Mouse (Mus musculus): ENCODE data around the gene Cux2.
A peak's percentile ranks its signal among the peaks of the same experiment; 100 is the strongest.

The Cux2 gene

GRCm38 (mm10) chr5:122050017-122050831 lies at the start of gene Cux2:
Gene Cux2 (minus strand): TSS chr5:122050102.
- peak; percentile 61 for DNase-seq (ENCODE audit: low spot score)

GRCm38 (mm10) chr5:122094439-122094838 lies 44.5 kb upstream of the Cux2 start:
- DNase-seq (ENCODE audit: low spot score): no peak

GRCm38 (mm10) chr5:122093734-122094133 lies 43.8 kb upstream of the Cux2 start:
- DNase-seq (ENCODE audit: low spot score): no peak

- DNase-seq (ENCODE audit: low spot score): no peak
Observed at GRCm38 (mm10) chr5:122092794-122093193, 42.9 kb upstream of the Cux2 start.

- peak; percentile 30 for DNase-seq (ENCODE audit: low spot score)
Observed at GRCm38 (mm10) chr5:122091070-122091469, 41.2 kb upstream of the Cux2 start.

- DNase-seq (ENCODE audit: low spot score): no peak
Observed at GRCm38 (mm10) chr5:122089664-122090063, 39.8 kb upstream of the Cux2 start.

GRCm38 (mm10) chr5:122088917-122089316 lies 39.0 kb upstream of the Cux2 start:
- peak; percentile 91 for DNase-seq (ENCODE audit: low spot score)

- no peak for DNase-seq (ENCODE audit: low spot score)
Observed at GRCm38 (mm10) chr5:122086121-122086520, 36.2 kb upstream of the Cux2 start.

GRCm38 (mm10) chr5:122085291-122085690 lies 35.4 kb upstream of the Cux2 start:
- no peak for DNase-seq (ENCODE audit: low spot score)

- DNase-seq (ENCODE audit: low spot score): no peak
Observed at GRCm38 (mm10) chr5:122084470-122084869, 34.6 kb upstream of the Cux2 start.

- DNase-seq (ENCODE audit: low spot score): no peak
Observed at GRCm38 (mm10) chr5:122083282-122083681, 33.4 kb upstream of the Cux2 start.

GRCm38 (mm10) chr5:122081471-122081870 lies 31.6 kb upstream of the Cux2 start:
- no peak for DNase-seq (ENCODE audit: low spot score)

GRCm38 (mm10) chr5:122080930-122081329 lies 31.0 kb upstream of the Cux2 start:
- no peak for DNase-seq (ENCODE audit: low spot score)

GRCm38 (mm10) chr5:122079796-122080195 lies 29.9 kb upstream of the Cux2 start:
- no peak for DNase-seq (ENCODE audit: low spot score)

GRCm38 (mm10) chr5:122077244-122077643 lies 27.3 kb upstream of the Cux2 start:
- no peak for DNase-seq (ENCODE audit: low spot score)

GRCm38 (mm10) chr5:122075736-122076135 lies 25.8 kb upstream of the Cux2 start:
- DNase-seq (ENCODE audit: low spot score): no peak

- DNase-seq (ENCODE audit: low spot score): no peak
Observed at GRCm38 (mm10) chr5:122071997-122072396, 22.1 kb upstream of the Cux2 start.

- DNase-seq (ENCODE audit: low spot score): no peak
Observed at GRCm38 (mm10) chr5:122070963-122071800, 21.3 kb upstream of the Cux2 start.

- DNase-seq (ENCODE audit: low spot score): no peak
Observed at GRCm38 (mm10) chr5:122068563-122068962, 18.7 kb upstream of the Cux2 start.

GRCm38 (mm10) chr5:122063204-122063933 lies 13.5 kb upstream of the Cux2 start:
- DNase-seq (ENCODE audit: low spot score): no peak

GRCm38 (mm10) chr5:122062479-122062878 lies 12.6 kb upstream of the Cux2 start:
- no peak for DNase-seq (ENCODE audit: low spot score)

GRCm38 (mm10) chr5:122060767-122061333 lies 10.9 kb upstream of the Cux2 start:
- DNase-seq (ENCODE audit: low spot score): no peak

Measured in ovary, postnatal 14 days (tissue).